Mouse (Mus musculus) intestine, embryonic 14.5 days (tissue): ENCODE results near the gene Dgat2l6. TPM values are rescaled to one million over a fixed set of nuclear protein-coding genes. Genes with fewer than 3 reads are reported as not detected.

Experiments used
- ATAC-seq: fragments of 200-750 bp; cut with Nextera tagmentation; replicated peaks from 2 replicates; pipeline ENCODE4 v1.8.0; 2017; ENCODE audit warnings: low read depth, moderate number of reproducible peaks, moderate TSS enrichment, moderate library complexity; ENCODE audit not compliant: low FRiP score, low TSS enrichment
- DNase-seq: peaks from one replicate; pipeline ENCODE4 v3.0.0-alpha.2; 2018; ENCODE audit warnings: low spot score
- H3K27ac ChIP-seq: fragments of 300-500 bp; sonication (generic); 2 replicates; pipeline ENCODE4 v1.5.1; 2014; ENCODE audit warnings: low read depth, mild to moderate bottlenecking, control low read depth
- H3K27me3 ChIP-seq: fragments of 300-500 bp; sonication (generic); replicated peaks from 2 replicates; pipeline ENCODE4 v1.6.1; 2014; ENCODE audit warnings: low read length, control low read depth; ENCODE audit not compliant: control insufficient read depth, insufficient read depth
- H3K36me3 ChIP-seq: fragments of 300-500 bp; sonication (generic); 2 replicates; pipeline ENCODE4 v1.6.1; 2014; ENCODE audit warnings: low read length, control low read depth; ENCODE audit not compliant: control insufficient read depth, insufficient read depth
- H3K4me1 ChIP-seq: fragments of 300-500 bp; sonication (generic); replicated peaks from 2 replicates; pipeline ENCODE4 v1.6.1; 2014; ENCODE audit warnings: low read length, control low read depth, mixed read lengths; ENCODE audit not compliant: control insufficient read depth, insufficient read depth
- H3K4me2 ChIP-seq: fragments of 300-500 bp; sonication (generic); 2 replicates; pipeline ENCODE4 v1.6.1; 2014; ENCODE audit warnings: low read length
- H3K4me3 ChIP-seq: fragments of 300-500 bp; sonication (generic); 2 replicates; pipeline ENCODE4 v1.5.1; 2014; ENCODE audit warnings: low read depth, low read length, control low read depth, mixed read lengths
- H3K9ac ChIP-seq: fragments of 300-500 bp; sonication (generic); 2 replicates; pipeline ENCODE4 v1.6.1; 2014; ENCODE audit warnings: mild to moderate bottlenecking, low read length
- H3K9me3 ChIP-seq: fragments of 300-500 bp; sonication (generic); 2 replicates; pipeline ENCODE4 v1.6.1; 2016; ENCODE audit warnings: low read length, control low read depth; ENCODE audit not compliant: control insufficient read depth
- WGBS: fragments of 180-500 bp; shearing (Covaris S2); extraction: QIAGEN DNeasy Blood & Tissue Kit; methylation state at CpG from one replicate; pipeline ENCODE4 v1.1.7; 2014; 5-methylcytosine and 5-hydroxymethylcytosine counted together
- polyA plus RNA-seq: library from polyadenylated mRNA; unstranded; fragments of >200 nt; fragmentation: Nextera tagmentation; extraction: Ambion mirVana; gene quantifications from 2 replicates; pipeline ENCODE4 v1.2.1, GENCODE M21; 2014

Gene Dgat2l6
- polyA plus RNA-seq, 1 experiment from 2014 or later = not detected

GRCm38 (mm10) chrX:100516683-100517082 is 8.0 kb upstream of the Dgat2l6 start:
- 91% methylated on average over 3 of the region's 3 CpGs for WGBS
- Histone ChIP-seq H3K9ac (no peak overlapping the region), H3K4me1 (no peaks in the 10 kb centered on the region), H3K27me3 (no peaks in the 10 kb centered on the region), H3K27ac (no peak overlapping the region), H3K4me2 (no peak overlapping the region), H3K9me3 (no peaks in the 10 kb centered on the region), H3K36me3 (no peaks in the 10 kb centered on the region), H3K4me3 (no peak overlapping the region)
- DNase-seq (no peak), ATAC-seq (no peak)

GRCm38 (mm10) chrX:100517626-100518025 is 7.0 kb upstream of the Dgat2l6 start:
- Histone ChIP-seq H3K9ac (no peak overlapping the region), H3K9me3 (no peaks in the 10 kb centered on the region), H3K4me3 (no peak overlapping the region), H3K4me2 (no peak overlapping the region), H3K4me1 (no peaks in the 10 kb centered on the region), H3K27ac (no peak overlapping the region), H3K36me3 (no peaks in the 10 kb centered on the region), H3K27me3 (no peaks in the 10 kb centered on the region)
- DNase-seq (no peak), ATAC-seq (no peak)
- WGBS = 92% methylated on average over 6 of the region's 6 CpGs

- no peaks in the 10 kb centered on the region for H3K9me3 ChIP-seq
- DNase-seq = no peak
- H3K27ac ChIP-seq = no peak overlapping the region
- ATAC-seq = no peak
- H3K4me2 ChIP-seq = no peak overlapping the region
- no peaks in the 10 kb centered on the region for H3K36me3 ChIP-seq
- H3K27me3 ChIP-seq = no peaks in the 10 kb centered on the region
- H3K4me3 ChIP-seq = no peak overlapping the region
- no peak overlapping the region for H3K9ac ChIP-seq
- no peaks in the 10 kb centered on the region for H3K4me1 ChIP-seq
- WGBS = 81% methylated on average over 2 of the region's 2 CpGs
Measured at GRCm38 (mm10) chrX:100518532-100518931, 6.1 kb upstream of the Dgat2l6 start.

GRCm38 (mm10) chrX:100556026-100556425 is 31.4 kb downstream of the Dgat2l6 start:
- 78% methylated on average over 3 of the region's 3 CpGs for WGBS
- no peak overlapping the region for H3K4me3 ChIP-seq
- no peaks in the 10 kb centered on the region for H3K9me3 ChIP-seq
- H3K36me3 ChIP-seq = no peaks in the 10 kb centered on the region
- no peak for ATAC-seq
- 0 out of 2 replicates have a peak, but pooled peaks cover 4% of the 10 kb centered on the region for H3K27me3 ChIP-seq
- H3K9ac ChIP-seq = no peak overlapping the region
- H3K4me1 ChIP-seq = no peaks in the 10 kb centered on the region
- no peak for DNase-seq
- H3K27ac ChIP-seq = no peak overlapping the region
- no peak overlapping the region for H3K4me2 ChIP-seq

GRCm38 (mm10) chrX:100565696-100566095 is 41.1 kb downstream of the Dgat2l6 start:
- no peaks in the 10 kb centered on the region for H3K36me3 ChIP-seq
- H3K4me1 ChIP-seq = no peaks in the 10 kb centered on the region
- no peaks in the 10 kb centered on the region for H3K27me3 ChIP-seq
- ATAC-seq (no peak), DNase-seq (no peak)
- 88% methylated on average over 3 of the region's 3 CpGs for WGBS
- H3K9me3 ChIP-seq = no peaks in the 10 kb centered on the region
- H3K4me2 ChIP-seq = no peak overlapping the region
- no peak overlapping the region for H3K4me3 ChIP-seq
- no peak overlapping the region for H3K9ac ChIP-seq
- H3K27ac ChIP-seq = no peak overlapping the region

- ATAC-seq (no peak), DNase-seq (no peak)
- no peak within 1 kb of the TSS for H3K9ac ChIP-seq
- no peaks in the 10 kb centered on the region for H3K9me3 ChIP-seq
- no peaks in the 10 kb centered on the region for H3K4me1 ChIP-seq
- no peak within 1 kb of the TSS for H3K4me3 ChIP-seq
- H3K36me3 ChIP-seq = no peaks in the 10 kb centered on the region
- no peak within 1 kb of the TSS for H3K27ac ChIP-seq
- H3K27me3 ChIP-seq = peaks cover 4% of the 10 kb centered on the region; the same call in 1 of the 2 replicates
- no peak within 1 kb of the TSS for H3K4me2 ChIP-seq
- WGBS = 72% methylated on average over 1 of the region's 1 CpGs
Measured at GRCm38 (mm10) chrX:100571951-100572350, 47.3 kb downstream of the Dgat2l6 start, which contains the start of gene Awat1. Awat1 (plus strand) TSS chrX:100572251.

- no peaks in the 10 kb centered on the region for H3K9me3 ChIP-seq
- no peak within 1 kb of the TSS for H3K27ac ChIP-seq
- no peak within 1 kb of the TSS for H3K9ac ChIP-seq
- no peak within 1 kb of the TSS for H3K4me3 ChIP-seq
- 0 out of 2 replicates have a peak, but pooled peaks have one; percentile 27 for ATAC-seq
- 63% methylated on average over 4 of the region's 4 CpGs for WGBS
- H3K36me3 ChIP-seq = no peaks in the 10 kb centered on the region
- 0 out of 2 replicates have a peak, but pooled peaks cover 1% of the 10 kb centered on the region for H3K27me3 ChIP-seq
- no peaks in the 10 kb centered on the region for H3K4me1 ChIP-seq
- no peak for DNase-seq
- no peak within 1 kb of the TSS for H3K4me2 ChIP-seq
Measured at GRCm38 (mm10) chrX:100594791-100595190, 70.2 kb downstream of the Dgat2l6 start, which contains the start of gene P2ry4. P2ry4 (minus strand) TSS chrX:100594869.

Other genes starting within 250 kb of the Dgat2l6 start
- not detected in 2 replicates for gene Otud6a, start 95.8 kb upstream of the Dgat2l6 start, polyA plus RNA-seq
- gene Awat2, start 82.1 kb upstream of the Dgat2l6 start, polyA plus RNA-seq = 0.26 and 0.59 TPM in 2 replicates
- 44.4 and 46.0 TPM in 2 replicates for gene Igbp1, start 30.5 kb upstream of the Dgat2l6 start, polyA plus RNA-seq
- not detected in 2 replicates for gene Awat1, start 47.4 kb downstream of the Dgat2l6 start, polyA plus RNA-seq
- gene P2ry4, start 70.0 kb downstream of the Dgat2l6 start, polyA plus RNA-seq = 0.08 TPM in 1 of 2 replicates, not detected in the other
- 0.32 TPM in 1 of 2 replicates, not detected in the other for gene Arr3, start 80.7 kb downstream of the Dgat2l6 start, polyA plus RNA-seq
- 28.8 and 33.6 TPM in 2 replicates for gene Kif4, start 100.9 kb downstream of the Dgat2l6 start, polyA plus RNA-seq
- 80.6 and 88.0 TPM in 2 replicates for gene Pdzd11, start 101.7 kb downstream of the Dgat2l6 start, polyA plus RNA-seq
- 0.16 and 0.31 TPM in 2 replicates for gene Gdpd2, start 205.0 kb downstream of the Dgat2l6 start, polyA plus RNA-seq
- gene Dlg3, start 242.9 kb downstream of the Dgat2l6 start, polyA plus RNA-seq = 7.7 and 8.4 TPM in 2 replicates